Mouse (Mus musculus) midbrain, embryonic 14.5 days (tissue): ENCODE results near the gene C2cd4d. TPM values are rescaled to one million over a fixed set of nuclear protein-coding genes. Genes with fewer than 3 reads are reported as not detected.
A peak's percentile ranks its signal among the peaks of the same experiment; 100 is the strongest.

Experiments used
- ATAC-seq: fragments of 200-750 bp; cut with Nextera tagmentation; 2 replicates; pipeline ENCODE4 v1.8.0; 2017; ENCODE audit warnings: moderate number of reproducible peaks, moderate library complexity; ENCODE audit not compliant: low FRiP score, low TSS enrichment
- DNase-seq: peaks from one replicate; pipeline ENCODE4 v3.0.0-alpha.2; 2015
- H3K27ac ChIP-seq: fragments of 300-500 bp; sonication (generic); replicated peaks from 2 replicates; pipeline ENCODE4 v1.5.1; 2014; ENCODE audit warnings: mild to moderate bottlenecking, low read depth, low read length, moderate library complexity
- H3K27me3 ChIP-seq: fragments of 300-500 bp; sonication (generic); 2 replicates; pipeline ENCODE4 v1.6.1; 2014; ENCODE audit warnings: low read length, control low read depth, mixed read lengths; ENCODE audit not compliant: control insufficient read depth, insufficient read depth
- H3K36me3 ChIP-seq: fragments of 300-500 bp; sonication (generic); 2 replicates; pipeline ENCODE4 v1.6.1; 2014; ENCODE audit warnings: low read length, control low read depth; ENCODE audit not compliant: control insufficient read depth, insufficient read depth
- H3K4me1 ChIP-seq: fragments of 300-500 bp; sonication (generic); 2 replicates; pipeline ENCODE4 v1.6.1; 2014; ENCODE audit warnings: mild to moderate bottlenecking, antibody characterized with exemption, low read length, control low read depth; ENCODE audit not compliant: control insufficient read depth, insufficient read depth
- H3K4me2 ChIP-seq: fragments of 300-500 bp; sonication (generic); 2 replicates; pipeline ENCODE4 v1.6.1; 2014; ENCODE audit warnings: mild to moderate bottlenecking, low read length, moderate library complexity
- H3K4me3 ChIP-seq: fragments of 300-500 bp; sonication (generic); replicated peaks from 2 replicates; pipeline ENCODE4 v1.5.1; 2014; ENCODE audit warnings: low read depth, low read length
- H3K9ac ChIP-seq: fragments of 300-500 bp; sonication (generic); replicated peaks from 2 replicates; pipeline ENCODE4 v1.6.1; 2014; ENCODE audit warnings: mild to moderate bottlenecking, low read length, moderate library complexity
- H3K9me3 ChIP-seq: fragments of 300-500 bp; sonication (generic); 2 replicates; pipeline ENCODE4 v1.6.1; 2016; ENCODE audit warnings: low read length, control low read depth, mixed read lengths; ENCODE audit not compliant: control insufficient read depth
- WGBS: fragments of 180-500 bp; shearing (Covaris S2); extraction: QIAGEN DNeasy Blood & Tissue Kit; methylation state at CpG from one replicate; pipeline ENCODE4 v1.1.7; 2014; 5-methylcytosine and 5-hydroxymethylcytosine counted together
- polyA plus RNA-seq: library from polyadenylated mRNA; unstranded; fragments of >200 nt; fragmentation: Nextera tagmentation; extraction: Ambion mirVana; gene quantifications from 2 replicates; pipeline ENCODE4 v1.2.1, GENCODE M21; 2014

Gene C2cd4d
- polyA plus RNA-seq, 1 experiment from 2014 or later: 3.1 TPM

DNA sequence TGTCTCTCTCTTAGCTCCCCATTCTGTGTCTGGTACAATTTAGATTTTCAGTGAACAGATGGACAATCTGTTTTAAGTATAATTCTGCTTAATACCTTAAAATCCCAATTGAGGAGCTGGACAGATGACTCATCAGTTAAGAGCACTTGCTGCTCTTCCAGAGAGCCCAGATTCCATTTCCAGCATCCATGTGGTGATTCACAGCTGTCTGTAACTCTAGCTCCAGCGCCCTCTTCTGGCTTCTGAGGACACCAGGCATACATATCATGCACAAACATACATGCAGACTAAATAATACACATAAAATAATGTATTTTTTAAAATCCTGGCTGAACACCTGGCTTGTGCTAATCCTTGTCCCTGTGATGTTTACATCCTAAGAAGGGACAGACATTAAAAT is 1.4 kb upstream of the C2cd4d start:
- WGBS: 5% methylated on average over 1 of the region's 1 CpGs
- no peak overlapping the region for H3K27ac ChIP-seq
- H3K9me3 ChIP-seq: no peaks in the 10 kb centered on the region
- H3K4me2 ChIP-seq: no peak overlapping the region
- H3K27me3 ChIP-seq: 0 out of 2 replicates have a peak, but pooled peaks cover 7% of the 10 kb centered on the region
- H3K4me1 ChIP-seq: 0 out of 2 replicates have a peak, but pooled peaks cover 4% of the 10 kb centered on the region
- peak; percentile 64 for DNase-seq
- no peak overlapping the region for H3K4me3 ChIP-seq
- H3K9ac ChIP-seq: no peak overlapping the region
- no peak for ATAC-seq
- H3K36me3 ChIP-seq: no peaks in the 10 kb centered on the region

DNA sequence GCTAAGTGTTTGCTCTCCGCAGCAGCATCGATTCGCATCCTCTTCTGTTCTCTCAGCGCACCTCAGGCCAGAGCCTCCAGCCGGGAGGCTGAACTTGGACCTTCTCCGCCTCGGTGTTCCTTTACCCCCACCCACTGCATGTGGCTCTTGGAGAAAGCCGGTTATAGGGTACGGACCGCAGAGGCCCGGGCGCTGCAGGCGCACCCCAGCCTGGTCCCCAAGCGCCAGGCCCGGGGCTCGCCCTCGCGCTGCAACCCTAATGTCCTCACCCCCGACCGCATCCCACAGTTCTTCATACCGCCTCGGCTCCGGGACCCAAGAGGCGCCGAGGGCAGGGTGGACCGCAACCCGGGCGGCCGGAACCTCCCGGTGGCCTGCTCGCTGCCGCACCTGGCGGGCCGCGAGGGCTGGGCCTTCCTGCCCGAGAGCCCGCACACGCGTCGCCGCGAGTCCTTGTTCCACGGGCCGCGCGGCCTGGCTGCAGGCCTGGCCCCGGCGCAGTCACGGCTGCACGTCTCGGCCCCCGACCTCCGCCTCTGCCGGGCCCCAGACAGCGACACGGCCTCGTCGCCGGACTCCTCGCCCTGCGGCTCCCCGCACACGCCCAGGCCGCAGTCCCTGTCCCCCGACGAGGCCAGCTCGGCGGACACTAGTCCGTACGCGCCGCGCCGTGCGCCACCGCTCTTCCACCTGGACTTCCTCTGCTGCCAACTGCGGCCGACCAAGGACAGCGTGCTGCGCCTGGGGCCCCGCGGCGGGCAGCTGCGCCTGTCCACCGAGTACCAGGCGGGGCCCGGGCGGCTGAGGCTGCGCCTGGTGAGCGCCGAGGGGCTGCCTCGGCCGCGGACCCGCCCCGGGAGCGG is 1.3 kb downstream of the C2cd4d start:
- 6% methylated on average over 87 of the region's 97 CpGs for WGBS
- H3K4me1 ChIP-seq: 0 out of 2 replicates have a peak, but pooled peaks cover 4% of the 10 kb centered on the region
- H3K27ac ChIP-seq: peak overlapping the region; percentile 68
- peak overlapping the region; percentile 85 for H3K4me2 ChIP-seq
- H3K27me3 ChIP-seq: 0 out of 2 replicates have a peak, but pooled peaks cover 7% of the 10 kb centered on the region
- peak; percentile 69 for ATAC-seq
- H3K4me3 ChIP-seq: peak overlapping the region; percentile 53
- H3K36me3 ChIP-seq: no peaks in the 10 kb centered on the region
- no peaks in the 10 kb centered on the region for H3K9me3 ChIP-seq
- peak; percentile 78 for DNase-seq
- H3K9ac ChIP-seq: peak overlapping the region; percentile 80

DNA sequence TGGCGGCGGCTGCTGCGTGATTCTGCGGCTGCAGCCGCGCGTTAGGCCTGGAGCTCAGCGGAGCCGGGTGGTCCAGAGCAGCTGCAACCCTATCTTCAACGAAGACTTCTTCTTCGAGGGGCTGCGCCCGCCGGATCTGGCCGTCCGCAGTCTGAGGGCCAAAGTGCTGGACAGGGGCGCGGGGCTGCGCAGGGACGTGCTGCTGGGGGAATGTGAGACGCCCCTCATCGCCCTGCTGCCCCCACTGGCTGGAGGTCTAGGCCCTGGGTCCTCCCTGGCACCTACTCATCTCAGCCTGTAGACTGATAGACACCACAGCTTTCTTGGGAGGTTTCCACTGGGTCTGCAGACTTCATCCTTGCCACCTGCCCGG is 1.9 kb downstream of the C2cd4d start:
- 0 out of 2 replicates have a peak, but pooled peaks cover 4% of the 10 kb centered on the region for H3K4me1 ChIP-seq
- peak overlapping the region; percentile 53 for H3K4me3 ChIP-seq
- no peaks in the 10 kb centered on the region for H3K9me3 ChIP-seq
- H3K36me3 ChIP-seq: no peaks in the 10 kb centered on the region
- 0 out of 2 replicates have a peak, but pooled peaks cover 7% of the 10 kb centered on the region for H3K27me3 ChIP-seq
- 0 out of 2 replicates have a peak, but pooled peaks have one; percentile 61 for ATAC-seq
- peak overlapping the region; percentile 85 for H3K4me2 ChIP-seq
- peak overlapping the region; percentile 80 for H3K9ac ChIP-seq
- H3K27ac ChIP-seq: peak overlapping the region; percentile 68
- 4% methylated on average over 23 of the region's 23 CpGs for WGBS
- no peak for DNase-seq

DNA sequence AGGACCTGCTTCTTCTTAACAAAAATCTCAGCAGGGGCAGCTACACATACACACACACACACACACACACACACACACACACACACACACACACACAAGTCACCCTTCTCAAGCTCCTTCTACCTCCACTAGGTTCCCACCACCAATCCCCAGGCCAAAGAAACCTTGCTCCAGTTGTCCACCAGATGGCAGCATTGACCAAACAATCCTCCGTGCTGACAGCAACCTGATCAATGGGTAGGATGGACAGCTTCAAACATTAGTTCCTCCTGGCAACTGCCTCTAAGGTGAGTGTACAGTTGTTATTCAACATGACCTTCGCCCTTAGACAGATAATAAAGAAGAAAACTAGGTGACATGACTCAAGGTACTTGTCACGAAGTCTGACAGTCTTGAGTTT is 4.5 kb downstream of the C2cd4d start:
- Histone ChIP-seq H3K9ac (no peak overlapping the region), H3K4me2 (no peak overlapping the region), H3K9me3 (no peaks in the 10 kb centered on the region), H3K4me3 (no peak overlapping the region), H3K27ac (no peak overlapping the region), H3K36me3 (no peaks in the 10 kb centered on the region), H3K4me1 (0 out of 2 replicates have a peak, but pooled peaks cover 4% of the 10 kb centered on the region), H3K27me3 (0 out of 2 replicates have a peak, but pooled peaks cover 7% of the 10 kb centered on the region)
- DNase-seq (peak; percentile 92), ATAC-seq (peak; percentile 14; the same call in 1 of the 2 replicates)
- WGBS: 24% methylated on average over 3 of the region's 3 CpGs

DNA sequence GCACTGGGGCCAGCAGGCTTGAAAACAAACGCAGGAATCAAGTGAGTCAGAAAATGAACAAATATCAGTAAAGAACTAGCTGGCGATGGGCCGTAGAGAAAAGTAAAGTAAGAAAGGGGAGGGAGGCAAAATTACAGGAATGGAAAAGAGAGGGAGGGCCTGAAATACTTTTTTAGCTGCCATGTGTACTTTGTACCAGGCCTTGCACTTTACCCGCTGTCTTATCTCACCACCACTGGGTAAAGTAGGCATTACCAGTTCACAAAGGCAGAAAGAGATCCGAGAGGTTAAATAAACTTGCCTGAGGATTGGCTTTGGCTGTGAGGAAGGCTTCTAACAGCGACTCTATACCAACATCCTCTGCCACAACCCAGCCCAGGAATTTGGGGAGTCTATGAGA is 5.3 kb downstream of the C2cd4d start:
- Histone ChIP-seq H3K9ac (no peak overlapping the region), H3K4me1 (0 out of 2 replicates have a peak, but pooled peaks cover 4% of the 10 kb centered on the region), H3K27ac (no peak overlapping the region), H3K27me3 (0 out of 2 replicates have a peak, but pooled peaks cover 7% of the 10 kb centered on the region), H3K36me3 (no peaks in the 10 kb centered on the region), H3K4me3 (no peak overlapping the region), H3K4me2 (no peak overlapping the region), H3K9me3 (no peaks in the 10 kb centered on the region)
- DNase-seq (no peak), ATAC-seq (no peak)
- whole genome bisulfite sequencing: 82% methylated on average over 6 of the region's 6 CpGs

DNA sequence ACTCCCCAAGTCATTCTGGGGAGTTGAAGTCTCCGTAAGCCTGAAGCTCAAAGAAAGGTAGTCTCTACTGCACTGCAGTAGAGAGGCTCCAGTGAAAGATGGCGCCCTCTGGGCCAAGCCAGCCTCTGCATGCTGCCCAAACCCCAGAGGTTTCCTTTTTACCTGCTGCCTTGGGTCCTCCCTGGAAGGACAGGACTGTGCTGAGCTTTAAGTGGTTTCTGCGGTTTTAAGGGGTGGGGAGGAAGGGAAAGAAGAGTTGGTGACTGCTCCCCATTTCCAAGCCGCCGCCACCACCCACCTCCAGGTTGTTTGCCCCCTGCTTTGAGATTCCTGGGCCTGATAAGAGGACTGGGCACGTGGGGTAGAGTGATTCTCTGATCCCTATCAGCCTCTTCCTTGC is 6.4 kb downstream of the C2cd4d start:
- Histone ChIP-seq H3K4me1 (peaks cover 9% of the 10 kb centered on the region), H3K27ac (no peak overlapping the region), H3K27me3 (peaks cover 10% of the 10 kb centered on the region; the same call in 1 of the 2 replicates), H3K9me3 (no peaks in the 10 kb centered on the region), H3K36me3 (no peaks in the 10 kb centered on the region), H3K4me2 (no peak overlapping the region), H3K9ac (no peak overlapping the region), H3K4me3 (no peak overlapping the region)
- DNase-seq (no peak), ATAC-seq (no peak)
- WGBS: 73% methylated on average over 6 of the region's 6 CpGs

DNA sequence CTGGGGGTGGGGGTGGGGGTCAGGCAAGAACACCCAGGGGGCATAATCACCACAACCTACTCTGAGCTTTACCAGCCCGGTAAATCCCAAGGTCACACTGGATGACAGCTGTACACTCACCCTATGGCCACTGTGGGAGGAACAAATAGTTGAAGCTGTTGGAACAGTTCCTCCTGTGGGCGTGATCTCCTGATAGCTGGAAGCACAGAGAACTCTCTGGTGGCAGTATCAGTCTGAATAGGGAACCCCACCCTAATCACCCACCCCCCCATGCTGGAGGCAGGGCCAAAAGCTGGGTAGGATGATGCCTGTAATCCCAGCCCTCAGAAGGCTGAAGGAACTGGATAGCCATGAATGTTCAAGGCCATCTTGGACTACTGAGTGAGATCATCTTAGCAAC is 7.5 kb downstream of the C2cd4d start:
- Histone ChIP-seq H3K9me3 (no peaks in the 10 kb centered on the region), H3K4me3 (no peak overlapping the region), H3K27me3 (peaks cover 10% of the 10 kb centered on the region; the same call in 1 of the 2 replicates), H3K9ac (no peak overlapping the region), H3K4me2 (no peak overlapping the region), H3K36me3 (no peaks in the 10 kb centered on the region), H3K4me1 (peaks cover 9% of the 10 kb centered on the region), H3K27ac (no peak overlapping the region)
- DNase-seq (no peak), ATAC-seq (no peak)
- 58% methylated on average over 2 of the region's 2 CpGs for WGBS

DNA sequence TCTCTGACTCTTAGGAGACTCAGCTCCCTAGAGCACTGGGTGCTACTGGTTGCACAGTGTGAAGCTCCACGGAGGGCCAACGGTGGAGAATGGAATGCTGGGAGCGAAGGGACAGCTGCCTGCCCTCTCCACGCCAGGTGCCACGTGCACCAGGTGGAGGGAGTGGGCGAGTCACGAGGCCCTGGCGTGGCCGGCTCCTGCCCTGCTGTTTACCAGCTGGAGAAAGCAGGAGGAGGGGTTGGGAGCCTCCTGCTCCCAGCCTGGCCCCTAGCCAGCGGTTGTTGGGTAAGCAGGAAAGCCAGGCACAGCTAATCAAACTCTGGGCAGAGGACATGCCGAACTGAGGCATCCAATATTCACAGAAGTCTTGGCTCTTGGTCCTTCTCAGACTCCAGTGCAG is 9.4 kb downstream of the C2cd4d start:
- no peak overlapping the region for H3K27ac ChIP-seq
- peak overlapping the region; percentile 20 for H3K4me2 ChIP-seq
- DNase-seq: peak; percentile 75
- H3K9me3 ChIP-seq: no peaks in the 10 kb centered on the region
- H3K4me3 ChIP-seq: no peak overlapping the region
- peaks cover 9% of the 10 kb centered on the region for H3K4me1 ChIP-seq
- peaks cover 3% of the 10 kb centered on the region; the same call in 1 of the 2 replicates for H3K27me3 ChIP-seq
- no peak overlapping the region for H3K9ac ChIP-seq
- peak; percentile 55 for ATAC-seq
- H3K36me3 ChIP-seq: no peaks in the 10 kb centered on the region
- WGBS: 6% methylated on average over 11 of the region's 11 CpGs
